In the genomic region with DNA sequence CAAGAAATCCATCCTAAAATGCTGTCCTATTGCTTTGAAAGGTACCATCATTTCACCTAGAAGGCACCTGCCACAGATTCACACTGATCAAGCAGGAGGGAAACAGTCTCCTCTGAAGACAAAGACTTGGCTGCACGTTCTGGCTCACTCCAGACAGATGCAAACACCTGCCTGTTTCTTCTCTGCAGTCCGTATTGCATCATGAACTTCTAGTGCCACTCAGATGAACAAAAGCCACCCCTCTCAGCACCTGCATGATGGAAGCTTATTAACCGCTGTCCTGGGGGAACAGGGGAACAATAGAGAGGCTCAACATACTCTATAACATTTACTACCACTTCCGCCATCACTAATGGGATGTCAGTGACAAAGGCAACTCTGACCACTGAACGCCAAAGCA, we compare ENCODE assay signal across 24 mouse cellular contexts. TPM values are rescaled to one million over a fixed set of nuclear protein-coding genes. Genes with fewer than 3 reads are reported as not detected.
DNase-seq lines count a peak whose midpoint lies in the region; ATAC-seq lines count a peak whose summit lies in the region.
"Had no signal": no experiment of that assay in that cellular context is flagged by ENCODE, and none has a peak within 500 bp of the region (broad histone marks: within the 10 kb centered on the region; RNA-seq: fewer than 3 reads in every experiment).

No protein-coding gene starts in this region.

- no peak for ATAC-seq in megakaryocyte progenitor cell, adult 5-6 weeks (replicated peaks; ENCODE audit: poor library complexity)
- ATAC-seq: activated CD4-positive, CD25-positive, alpha-beta regulatory T cell, adult 4 months; CD4-positive, CD25-positive, alpha-beta regulatory T cell, adult 4 months; forebrain, embryonic 15.5 days; inflammation-experienced regulatory T-cells, adult 6 months; midbrain, embryonic 15.5 days had no signal

- DNase-seq in heart, adult 11 months = peak; percentile 76
- DNase-seq in heart, postnatal 4 days = no peak
- DNase-seq in MN1 (ENCODE audit: low spot score) = peak; percentile 23
- peak; percentile 43 to 44 for DNase-seq in thymus, postnatal 10 days (ENCODE audit: low spot score in 2 of 2)
- DNase-seq in right cerebral cortex, postnatal 25 days = no peak
- no peak for DNase-seq in c-Kit-positive CD71-positive TER-119-positive erythroid progenitor cells, embryonic 14.5 days (ENCODE audit: low spot score)
- DNase-seq: adrenal gland, adult 2 months; adrenal gland, postnatal 36 days; cerebellum, adult 9-10 months; heart, postnatal 36 days; kidney, adult 11 months; kidney, postnatal 25 days; layer of hippocampus, postnatal 36 days; left cerebral cortex, postnatal 4 days; liver, embryonic 13.5 days; lung, adult 2 months; lung, postnatal 10 days; spleen, adult 18-20 months had no signal

RNA-seq across cellular contexts. Expression of a gene that starts 31.5 kb away (rescaled TPM):
- total RNA-seq in heart, postnatal 4 days (2021) = 10 to 100 TPM; 29.4 to 29.6 TPM
- total RNA-seq in megakaryocyte progenitor cell, adult 5-6 weeks (2015) = 5.5 and 6.8 TPM in 2 replicates
- 3.0 and 7.0 TPM in 2 replicates for total RNA-seq in megakaryocyte progenitor cell, adult 5-6 weeks (2017)

Comparison
In these comparisons a context has a peak if more than half of its experiments do, and no peak if none do; other contexts are left out.
1. DNase-seq: peak in heart, adult 11 months (single experiment), MN1 (single experiment) and thymus, postnatal 10 days (2 of 2); none in heart, postnatal 4 days (single experiment), right cerebral cortex, postnatal 25 days (single experiment) and c-Kit-positive CD71-positive TER-119-positive erythroid progenitor cells, embryonic 14.5 days (single experiment).